In genomic region chr1:105781391-105782146, GRCm38 (mm10) we compare ENCODE assay signal across 8 mouse cellular contexts. TPM values are rescaled to one million over a fixed set of nuclear protein-coding genes. Genes with fewer than 3 reads are reported as not detected.
DNase-seq lines count a peak whose midpoint lies in the region; ATAC-seq and TF ChIP-seq lines count a peak whose summit lies in the region.

No protein-coding gene starts in this region.

- H3K27ac ChIP-seq in kidney, adult 2 months (ENCODE audit: insufficient read depth, low read depth, low read length) = no peak overlapping the region
- H3K27ac ChIP-seq in bone marrow macrophage, adult 2 months (ENCODE audit: insufficient read depth, low read depth, low read length) = peak overlapping the region; percentile 77
- H3K27ac ChIP-seq in forebrain, embryonic 10.5 days = no peak overlapping the region
- H3K27ac ChIP-seq in kidney, postnatal 0 days = no peak overlapping the region
- H3K27ac ChIP-seq in neural tube, embryonic 13.5 days (replicated peaks) = no peak overlapping the region

- peak overlapping the region; percentile 100 for H3K4me2 ChIP-seq in kidney, postnatal 0 days (ENCODE audit: low read length)
- peak overlapping the region; percentile 89 for H3K4me2 ChIP-seq in neural tube, embryonic 13.5 days

- no peak overlapping the region for H3K9ac ChIP-seq in kidney, postnatal 0 days (ENCODE audit: low read depth, low read length)
- H3K9ac ChIP-seq in neural tube, embryonic 13.5 days = no peak overlapping the region

- H3K27me3 ChIP-seq in kidney, adult 2 months (replicated peaks; ENCODE audit: control insufficient read depth, insufficient read depth, low read length) = no peaks in the 10 kb centered on the region
- peaks cover 53% of the 10 kb centered on the region for H3K27me3 ChIP-seq in forebrain, embryonic 10.5 days (ENCODE audit: poor library complexity, severe bottlenecking)
- H3K27me3 ChIP-seq in kidney, postnatal 0 days (ENCODE audit: insufficient read depth, low read length) = no peaks in the 10 kb centered on the region
- peaks cover 42% of the 10 kb centered on the region for H3K27me3 ChIP-seq in neural tube, embryonic 13.5 days

- WGBS in kidney, adult 2 months = 18% methylated on average over 12 of the region's 12 CpGs
- 46% methylated on average over 12 of the region's 12 CpGs for WGBS in forebrain, embryonic 10.5 days
- WGBS in kidney, postnatal 0 days = 20% methylated on average over 12 of the region's 12 CpGs
- WGBS in neural tube, embryonic 13.5 days = 45% methylated on average over 12 of the region's 12 CpGs

- ATAC-seq in kidney, postnatal 0 days (replicated peaks; ENCODE audit: low FRiP score, low read depth) = no peak
- ATAC-seq in neural tube, embryonic 13.5 days (ENCODE audit: low read depth) = no peak

- H3K4me3 ChIP-seq in kidney, adult 2 months (ENCODE audit: insufficient read depth, low read depth, low read length) = peak overlapping the region; percentile 64
- H3K4me3 ChIP-seq in bone marrow macrophage, adult 2 months (ENCODE audit: insufficient read depth, low read length) = peak overlapping the region; percentile 99
- H3K4me3 ChIP-seq in forebrain, embryonic 10.5 days = peak overlapping the region; percentile 66
- peak overlapping the region; percentile 66 for H3K4me3 ChIP-seq in kidney, postnatal 0 days (replicated peaks; ENCODE audit: low read depth, low read length)
- H3K4me3 ChIP-seq in neural tube, embryonic 13.5 days = peak overlapping the region; percentile 59; the same call in 1 of the 2 replicates

- TF ChIP-seq POLR2A in kidney, adult 2 months (IDR thresholded peaks at IDR 0.05; ENCODE audit: low read depth, low read length) = no peak
- no peak for TF ChIP-seq POLR2A in bone marrow macrophage, adult 2 months (IDR thresholded peaks at IDR 0.05; ENCODE audit: borderline replicate concordance, low read depth, low read length)

- DNase-seq in kidney, adult 2 months = peak; percentile 35
- DNase-seq in kidney, adult 11 months = no peak
- DNase-seq in forebrain, embryonic 10.5 days (ENCODE audit: extremely low spot score, low spot score) = peak; percentile 20
- peak; percentile 15 for DNase-seq in kidney, postnatal 0 days (ENCODE audit: low spot score)
- DNase-seq in gastrocnemius, postnatal 10 days = no peak
- DNase-seq in layer of hippocampus, postnatal 14 days (ENCODE audit: low spot score in 2 of 2) = no peak

- no peak for TF ChIP-seq CTCF in kidney, adult 2 months (conservative IDR thresholded peaks at IDR 0.05; ENCODE audit: insufficient read depth, insufficient read length, low read depth, low read length)
- no peak for TF ChIP-seq CTCF in bone marrow macrophage, adult 2 months (IDR thresholded peaks at IDR 0.05; ENCODE audit: low read depth, low read length)
- TF ChIP-seq CTCF in kidney, postnatal 0 days (IDR thresholded peaks at IDR 0.05; ENCODE audit: low read depth) = no peak

- no peaks in the 10 kb centered on the region for H3K9me3 ChIP-seq in forebrain, embryonic 10.5 days
- H3K9me3 ChIP-seq in kidney, postnatal 0 days (replicated peaks; ENCODE audit: low read length) = no peaks in the 10 kb centered on the region
- no peaks in the 10 kb centered on the region for H3K9me3 ChIP-seq in neural tube, embryonic 13.5 days

- H3K4me1 ChIP-seq in kidney, adult 2 months (ENCODE audit: control insufficient read depth, insufficient read depth, low read length) = no peaks in the 10 kb centered on the region
- H3K4me1 ChIP-seq in bone marrow macrophage, adult 2 months (ENCODE audit: control insufficient read depth, insufficient read depth, low read length) = peaks cover 41% of the 10 kb centered on the region
- H3K4me1 ChIP-seq in forebrain, embryonic 10.5 days = peaks cover 11% of the 10 kb centered on the region
- H3K4me1 ChIP-seq in kidney, postnatal 0 days (replicated peaks; ENCODE audit: insufficient read depth, low read length) = peaks cover 9% of the 10 kb centered on the region
- H3K4me1 ChIP-seq in neural tube, embryonic 13.5 days (replicated peaks) = peaks cover 11% of the 10 kb centered on the region

- no peaks in the 10 kb centered on the region for H3K36me3 ChIP-seq in kidney, adult 2 months (ENCODE audit: control insufficient read depth, insufficient read depth, low read length)
- no peaks in the 10 kb centered on the region for H3K36me3 ChIP-seq in forebrain, embryonic 10.5 days (replicated peaks)
- no peaks in the 10 kb centered on the region for H3K36me3 ChIP-seq in kidney, postnatal 0 days (ENCODE audit: insufficient read depth, low read length)
- no peaks in the 10 kb centered on the region for H3K36me3 ChIP-seq in neural tube, embryonic 13.5 days

RNA-seq across cellular contexts. Expression of gene Tnfrsf11a, which starts 1.1 kb away (rescaled TPM):
- polyA plus RNA-seq in kidney, adult 2 months (2012; rRNA removed) = 2.6 and 3.0 TPM in 2 replicates
- polyA plus RNA-seq in bone marrow macrophage, adult 2 months (2012; ENCODE audit: insufficient read depth, insufficient read length, missing spikeins) = 56.0 and 57.9 TPM in 2 replicates
- polyA plus RNA-seq in forebrain, embryonic 10.5 days (2016; fragmentation: Nextera tagmentation; extraction: Ambion mirVana) = 0.21 and 0.30 TPM in 2 replicates
- 2.4 and 2.7 TPM in 2 replicates for polyA plus RNA-seq in kidney, postnatal 0 days (2015; fragmentation: Nextera tagmentation; extraction: Ambion mirVana)
- 0.59 and 1.1 TPM in 2 replicates for polyA plus RNA-seq in neural tube, embryonic 13.5 days (2015; fragmentation: Nextera tagmentation; extraction: Ambion mirVana)
- 1 to 10 TPM; 1.3 to 2.3 TPM for total RNA-seq in gastrocnemius, postnatal 10 days (2021)
- total RNA-seq in layer of hippocampus, postnatal 14 days (2021) = 1 to 10 TPM; 3.2 TPM

Comparison
In these comparisons a context has a peak if more than half of its experiments do, and no peak if none do; other contexts are left out.
1. DNase-seq: peak in kidney, adult 2 months (single experiment), forebrain, embryonic 10.5 days (single experiment) and kidney, postnatal 0 days (single experiment); none in kidney, adult 11 months (single experiment), gastrocnemius, postnatal 10 days (single experiment) and layer of hippocampus, postnatal 14 days (0 of 2).
2. RNA of gene Tnfrsf11a, which starts 1.1 kb away (polyA plus RNA-seq): 56.0 to 57.9 TPM in bone marrow macrophage, adult 2 months; 2.6 to 3.0 TPM in kidney, adult 2 months, 2.4 to 2.7 TPM in kidney, postnatal 0 days, 0.59 to 1.1 TPM in neural tube, embryonic 13.5 days and 0.21 to 0.30 TPM in forebrain, embryonic 10.5 days; every median in the first group is over 10 times any median in the second.
3. Peak in every context shown above with its lines, with median percentiles within 50 percentile points of each other: H3K4me3 ChIP-seq.